ENCODE assay signal across 8 mouse cellular contexts in genomic region chr2:132516130-132517030, GRCm38 (mm10).
A peak's percentile ranks its signal among the peaks of the same experiment; 100 is the strongest.
DNase-seq lines count a peak whose midpoint lies in the region; ATAC-seq and TF ChIP-seq lines count a peak whose summit lies in the region.
"Had no signal": no experiment of that assay in that cellular context is flagged by ENCODE, and none has a peak within 500 bp of the region (broad histone marks: within the 10 kb centered on the region; RNA-seq: fewer than 3 reads in every experiment).

No protein-coding gene starts in this region.

- H3K9ac ChIP-seq in midbrain, embryonic 16.5 days (ENCODE audit: low read depth, low read length) = no peak overlapping the region
- H3K9ac ChIP-seq: lung, embryonic 15.5 days had no signal

- peak; percentile 69; the same call in 1 of the 2 replicates for TF ChIP-seq CTCF in embryonic fibroblast, embryonic 13.5 days (IDR thresholded peaks at IDR 0.05; ENCODE audit: borderline replicate concordance, insufficient read depth, low read length)

- H3K9me3 ChIP-seq in hindbrain, embryonic 10.5 days = no peaks in the 10 kb centered on the region
- no peaks in the 10 kb centered on the region for H3K9me3 ChIP-seq in midbrain, embryonic 16.5 days (replicated peaks; ENCODE audit: control insufficient read depth, low read length, poor library complexity, severe bottlenecking)
- H3K9me3 ChIP-seq: lung, embryonic 15.5 days had no signal

- peak; percentile 85 for DNase-seq in MN1 (ENCODE audit: low spot score)
- DNase-seq in adrenal gland, postnatal 4 days (ENCODE audit: low spot score in 2 of 2) = peak; percentile 23 to 31
- peak; percentile 66 for DNase-seq in hindbrain, embryonic 10.5 days (ENCODE audit: low spot score)
- peak; percentile 77 to 80 for DNase-seq in left cerebral cortex, postnatal 25 days (ENCODE audit: low spot score in 2 of 2)
- peak; percentile 66 to 88 for DNase-seq in spleen, postnatal 10 days (ENCODE audit: low spot score in 2 of 2)

- no peak overlapping the region for H3K4me3 ChIP-seq in embryonic fibroblast, embryonic 13.5 days (ENCODE audit: insufficient read depth, low read length)
- H3K4me3 ChIP-seq in hindbrain, embryonic 10.5 days = no peak overlapping the region
- no peak overlapping the region for H3K4me3 ChIP-seq in midbrain, embryonic 16.5 days (ENCODE audit: low read depth, low read length)
- H3K4me3 ChIP-seq: lung, embryonic 15.5 days had no signal

- H3K27ac ChIP-seq in embryonic fibroblast, embryonic 13.5 days (ENCODE audit: insufficient read depth, low read length) = no peak overlapping the region
- H3K27ac ChIP-seq in hindbrain, embryonic 10.5 days = no peak overlapping the region
- no peak overlapping the region for H3K27ac ChIP-seq in midbrain, embryonic 16.5 days (ENCODE audit: low read length)
- H3K27ac ChIP-seq: lung, embryonic 15.5 days had no signal

- H3K4me2 ChIP-seq in midbrain, embryonic 16.5 days (ENCODE audit: low read length) = no peak overlapping the region
- H3K4me2 ChIP-seq: lung, embryonic 15.5 days had no signal

- TF ChIP-seq POLR2A in embryonic fibroblast, embryonic 13.5 days (IDR thresholded peaks at IDR 0.05; ENCODE audit: low read depth, low read length) = no peak

- WGBS in hindbrain, embryonic 10.5 days = 31% methylated on average over 16 of the region's 16 CpGs
- 32% methylated on average over 16 of the region's 16 CpGs for WGBS in midbrain, embryonic 16.5 days

- no peaks in the 10 kb centered on the region for H3K36me3 ChIP-seq in hindbrain, embryonic 10.5 days
- H3K36me3 ChIP-seq in midbrain, embryonic 16.5 days (ENCODE audit: control insufficient read depth, insufficient read depth, low read length) = no peaks in the 10 kb centered on the region
- H3K36me3 ChIP-seq: lung, embryonic 15.5 days had no signal

- intact Hi-C loops in left cerebral cortex, postnatal 25 days (cut with DNase I) = loop anchor here (2.0 kb wide), 2 partner anchors 184 to 388 kb away; no protein-coding TSS in a partner anchor

- no peaks in the 10 kb centered on the region for H3K4me1 ChIP-seq in embryonic fibroblast, embryonic 13.5 days (ENCODE audit: control insufficient read depth, insufficient read depth, low read length)
- H3K4me1 ChIP-seq in hindbrain, embryonic 10.5 days (replicated peaks) = peaks cover 24% of the 10 kb centered on the region
- peaks cover 3% of the 10 kb centered on the region for H3K4me1 ChIP-seq in midbrain, embryonic 16.5 days (ENCODE audit: control insufficient read depth, insufficient read depth, low read length)

- no peaks in the 10 kb centered on the region for H3K27me3 ChIP-seq in hindbrain, embryonic 10.5 days (ENCODE audit: insufficient read depth, poor library complexity, severe bottlenecking)
- no peaks in the 10 kb centered on the region for H3K27me3 ChIP-seq in midbrain, embryonic 16.5 days (ENCODE audit: control insufficient read depth, insufficient read depth, low read depth, low read length)
- H3K27me3 ChIP-seq: lung, embryonic 15.5 days had no signal

- ATAC-seq in midbrain, embryonic 16.5 days = peak; percentile 79

Comparison
In these comparisons a context has a peak if more than half of its experiments do, and no peak if none do; other contexts are left out.
1. DNase-seq: peak in every context shown above with its lines; median percentile 85 in MN1; 78 in left cerebral cortex, postnatal 25 days; 77 in spleen, postnatal 10 days; 66 in hindbrain, embryonic 10.5 days; 27 in adrenal gland, postnatal 4 days.